Mouse (Mus musculus): ENCODE measurements at regions not wholly inside any gene's neighbourhood (a gene's known extent, or its start where the extent isn't known, plus 50 kb on each side); places are given as distances from the start of the nearest gene placed in this dataset.

- H3K4me2 ChIP-seq (ENCODE audit: low read depth, severe bottlenecking): peak overlapping the region; percentile 3
- WGBS: 11% methylated on average over 20 of the region's 20 CpGs
- no peaks in the 10 kb centered on the region for H3K9me3 ChIP-seq (ENCODE audit: control insufficient read depth, low read length)
- ATAC-seq (ENCODE audit: insufficient number of reproducible peaks, low FRiP score, low TSS enrichment, low read depth) (peak; percentile 65; the same call in 1 of the 2 replicates), DNase-seq (ENCODE audit: low spot score) (peak; percentile 73)
- no peaks in the 10 kb centered on the region for H3K27me3 ChIP-seq (ENCODE audit: control insufficient read depth, insufficient read depth, low read length)
- H3K4me1 ChIP-seq (ENCODE audit: control insufficient read depth, insufficient read depth, low read length): 0 out of 2 replicates have a peak, but pooled peaks cover 3% of the 10 kb centered on the region
- H3K4me3 ChIP-seq (ENCODE audit: low read depth, low read length): no peak overlapping the region
- no peaks in the 10 kb centered on the region for H3K36me3 ChIP-seq (ENCODE audit: control insufficient read depth, insufficient read depth, low read length)
- H3K27ac ChIP-seq (replicated peaks; ENCODE audit: low read depth, low read length): no peak overlapping the region
- H3K9ac ChIP-seq (ENCODE audit: low read length): no peak overlapping the region
These were observed 53.9 kb upstream of the Ptch1 start for GRCm38 (mm10) chr13:63627184-63627893.

- H3K9ac ChIP-seq (ENCODE audit: low read length): no peak overlapping the region
- no peaks in the 10 kb centered on the region for H3K27me3 ChIP-seq (ENCODE audit: control insufficient read depth, insufficient read depth, low read length)
- H3K9me3 ChIP-seq (ENCODE audit: control insufficient read depth, low read length): no peaks in the 10 kb centered on the region
- 89% methylated on average over 4 of the region's 4 CpGs for WGBS
- no peak for DNase-seq (ENCODE audit: low spot score)
- H3K4me3 ChIP-seq (ENCODE audit: low read depth, low read length): no peak overlapping the region
- H3K36me3 ChIP-seq (ENCODE audit: control insufficient read depth, insufficient read depth, low read length): no peaks in the 10 kb centered on the region
- no peak for ATAC-seq (ENCODE audit: insufficient number of reproducible peaks, low FRiP score, low TSS enrichment, low read depth)
- H3K4me2 ChIP-seq (ENCODE audit: low read depth, severe bottlenecking): peak overlapping the region; percentile 3
- H3K27ac ChIP-seq (replicated peaks; ENCODE audit: low read depth, low read length): no peak overlapping the region
- 0 out of 2 replicates have a peak, but pooled peaks cover 3% of the 10 kb centered on the region for H3K4me1 ChIP-seq (ENCODE audit: control insufficient read depth, insufficient read depth, low read length)
These were observed 54.5 kb upstream of the Ptch1 start for GRCm38 (mm10) chr13:63627894-63628287.

- 29% methylated on average over 5 of the region's 5 CpGs for WGBS
These were observed 58.5 kb upstream of the Ptch1 start for GRCm38 (mm10) chr13:63631771-63632347.

GRCm38 (mm10) chr13:63634294-63634693, 60.9 kb upstream of the Ptch1 start:
- WGBS: 66% methylated on average over 2 of the region's 2 CpGs
- Histone ChIP-seq H3K9me3 (ENCODE audit: control insufficient read depth, low read length) (no peaks in the 10 kb centered on the region), H3K4me2 (ENCODE audit: low read depth, severe bottlenecking) (no peak overlapping the region), H3K9ac (ENCODE audit: low read length) (no peak overlapping the region), H3K36me3 (ENCODE audit: control insufficient read depth, insufficient read depth, low read length) (no peaks in the 10 kb centered on the region), H3K27me3 (ENCODE audit: control insufficient read depth, insufficient read depth, low read length) (no peaks in the 10 kb centered on the region), H3K4me3 (ENCODE audit: low read depth, low read length) (no peak overlapping the region), H3K4me1 (ENCODE audit: control insufficient read depth, insufficient read depth, low read length) (0 out of 2 replicates have a peak, but pooled peaks cover 3% of the 10 kb centered on the region), H3K27ac (replicated peaks; ENCODE audit: low read depth, low read length) (no peak overlapping the region)
- ATAC-seq (ENCODE audit: insufficient number of reproducible peaks, low FRiP score, low TSS enrichment, low read depth) (no peak), DNase-seq (ENCODE audit: low spot score) (no peak)

More at GRCm38 (mm10) chr13:63631771-63632347, 58.5 kb upstream of the Ptch1 start:
- H3K36me3 ChIP-seq (ENCODE audit: control insufficient read depth, insufficient read depth, low read length): no peaks in the 10 kb centered on the region
- H3K4me3 ChIP-seq (ENCODE audit: low read depth, low read length): no peak overlapping the region
- no peaks in the 10 kb centered on the region for H3K9me3 ChIP-seq (ENCODE audit: control insufficient read depth, low read length)
- no peak overlapping the region for H3K4me2 ChIP-seq (ENCODE audit: low read depth, severe bottlenecking)
- H3K27me3 ChIP-seq (ENCODE audit: control insufficient read depth, insufficient read depth, low read length): no peaks in the 10 kb centered on the region
- H3K27ac ChIP-seq (replicated peaks; ENCODE audit: low read depth, low read length): no peak overlapping the region
- H3K4me1 ChIP-seq (ENCODE audit: control insufficient read depth, insufficient read depth, low read length): 0 out of 2 replicates have a peak, but pooled peaks cover 3% of the 10 kb centered on the region
- DNase-seq (ENCODE audit: low spot score) (no peak), ATAC-seq (ENCODE audit: insufficient number of reproducible peaks, low FRiP score, low TSS enrichment, low read depth) (no peak)
- no peak overlapping the region for H3K9ac ChIP-seq (ENCODE audit: low read length)

GRCm38 (mm10) chr13:63641649-63642226, 68.3 kb upstream of the Ptch1 start:
- H3K27me3 ChIP-seq (ENCODE audit: control insufficient read depth, insufficient read depth, low read length): no peaks in the 10 kb centered on the region
- H3K9ac ChIP-seq (ENCODE audit: low read length): peak overlapping the region; percentile 47; the same call in 1 of the 2 replicates
- WGBS: 19% methylated on average over 12 of the region's 12 CpGs
- 0 out of 2 replicates have a peak, but pooled peaks have one; percentile 33 for ATAC-seq (ENCODE audit: insufficient number of reproducible peaks, low FRiP score, low TSS enrichment, low read depth)
- peak overlapping the region; percentile 42; the same call in 1 of the 2 replicates for H3K27ac ChIP-seq (replicated peaks; ENCODE audit: low read depth, low read length)
- no peaks in the 10 kb centered on the region for H3K9me3 ChIP-seq (ENCODE audit: control insufficient read depth, low read length)
- peak; percentile 62 for DNase-seq (ENCODE audit: low spot score)
- H3K4me3 ChIP-seq (ENCODE audit: low read depth, low read length): no peak overlapping the region
- no peak overlapping the region for H3K4me2 ChIP-seq (ENCODE audit: low read depth, severe bottlenecking)
- H3K36me3 ChIP-seq (ENCODE audit: control insufficient read depth, insufficient read depth, low read length): no peaks in the 10 kb centered on the region
- peaks cover 16% of the 10 kb centered on the region for H3K4me1 ChIP-seq (ENCODE audit: control insufficient read depth, insufficient read depth, low read length)

GRCm38 (mm10) chr13:63642617-63643016, 69.2 kb upstream of the Ptch1 start:
- H3K36me3 ChIP-seq (ENCODE audit: control insufficient read depth, insufficient read depth, low read length): no peaks in the 10 kb centered on the region
- no peaks in the 10 kb centered on the region for H3K27me3 ChIP-seq (ENCODE audit: control insufficient read depth, insufficient read depth, low read length)
- H3K4me2 ChIP-seq (ENCODE audit: low read depth, severe bottlenecking): no peak overlapping the region
- H3K4me1 ChIP-seq (ENCODE audit: control insufficient read depth, insufficient read depth, low read length): peaks cover 16% of the 10 kb centered on the region
- WGBS: 35% methylated on average over 5 of the region's 5 CpGs
- H3K9ac ChIP-seq (ENCODE audit: low read length): no peak overlapping the region
- DNase-seq (ENCODE audit: low spot score): peak; percentile 69
- H3K4me3 ChIP-seq (ENCODE audit: low read depth, low read length): no peak overlapping the region
- ATAC-seq (ENCODE audit: insufficient number of reproducible peaks, low FRiP score, low TSS enrichment, low read depth): peak; percentile 73
- peak overlapping the region; percentile 62; the same call in 1 of the 2 replicates for H3K27ac ChIP-seq (replicated peaks; ENCODE audit: low read depth, low read length)
- no peaks in the 10 kb centered on the region for H3K9me3 ChIP-seq (ENCODE audit: control insufficient read depth, low read length)

- DNase-seq (ENCODE audit: low spot score) (no peak), ATAC-seq (ENCODE audit: insufficient number of reproducible peaks, low FRiP score, low TSS enrichment, low read depth) (no peak)
- Histone ChIP-seq H3K4me1 (ENCODE audit: control insufficient read depth, insufficient read depth, low read length) (peaks cover 16% of the 10 kb centered on the region), H3K27me3 (ENCODE audit: control insufficient read depth, insufficient read depth, low read length) (no peaks in the 10 kb centered on the region), H3K27ac (replicated peaks; ENCODE audit: low read depth, low read length) (peak overlapping the region; percentile 62), H3K4me2 (ENCODE audit: low read depth, severe bottlenecking) (no peak overlapping the region), H3K9me3 (ENCODE audit: control insufficient read depth, low read length) (no peaks in the 10 kb centered on the region), H3K4me3 (ENCODE audit: low read depth, low read length) (no peak overlapping the region), H3K9ac (ENCODE audit: low read length) (no peak overlapping the region), H3K36me3 (ENCODE audit: control insufficient read depth, insufficient read depth, low read length) (no peaks in the 10 kb centered on the region)
- 63% methylated on average over 2 of the region's 2 CpGs for WGBS
These were observed 70.0 kb upstream of the Ptch1 start for GRCm38 (mm10) chr13:63643394-63643793.

GRCm38 (mm10) chr13:63644308-63644707, 70.9 kb upstream of the Ptch1 start:
- Histone ChIP-seq H3K36me3 (ENCODE audit: control insufficient read depth, insufficient read depth, low read length) (no peaks in the 10 kb centered on the region), H3K9ac (ENCODE audit: low read length) (no peak overlapping the region), H3K27me3 (ENCODE audit: control insufficient read depth, insufficient read depth, low read length) (no peaks in the 10 kb centered on the region), H3K27ac (replicated peaks; ENCODE audit: low read depth, low read length) (no peak overlapping the region), H3K4me1 (ENCODE audit: control insufficient read depth, insufficient read depth, low read length) (peaks cover 16% of the 10 kb centered on the region), H3K9me3 (ENCODE audit: control insufficient read depth, low read length) (no peaks in the 10 kb centered on the region), H3K4me3 (ENCODE audit: low read depth, low read length) (no peak overlapping the region), H3K4me2 (ENCODE audit: low read depth, severe bottlenecking) (no peak overlapping the region)
- DNase-seq (ENCODE audit: low spot score): no peak
- no peak for ATAC-seq (ENCODE audit: insufficient number of reproducible peaks, low FRiP score, low TSS enrichment, low read depth)
- 94% methylated on average over 5 of the region's 5 CpGs for WGBS
